Mouse (Mus musculus) spleen, adult 12 weeks (tissue): Measurements from ENCODE around the gene Calcb.
"Not testable (repeated sequence)": the region's sequence is repeated elsewhere in the genome, so short reads cannot be mapped to it uniquely, and the experiment has no call there.

Experiments used
- DNase-seq: peaks from one replicate; pipeline ENCODE4 v3.0.0; 2022; ENCODE audit warnings: low spot score

The Calcb gene

DNA sequence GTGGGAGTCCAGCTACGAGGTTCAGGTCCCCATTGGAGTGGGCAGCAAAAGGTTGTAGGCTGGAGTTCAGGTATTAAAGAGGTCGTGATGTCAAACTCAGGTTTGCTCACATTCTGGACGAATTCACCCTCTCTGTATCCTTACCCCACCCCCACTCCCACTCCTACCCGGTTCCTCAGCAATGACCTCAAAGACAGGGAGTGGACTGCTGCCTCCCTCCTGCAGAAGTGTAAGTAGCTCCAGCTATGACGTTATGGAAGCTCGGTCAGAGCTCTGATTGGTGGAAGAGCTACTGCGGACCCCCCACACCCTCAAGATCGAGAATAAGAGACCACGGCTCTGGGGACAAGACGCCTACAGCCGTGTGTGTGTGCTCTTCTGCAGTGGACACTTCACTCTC lies at the start of gene Calcb:
Calcb (plus strand) TSS at position 344 of the 400 bp plus-strand sequence.
- DNase-seq = no peak

DNA sequence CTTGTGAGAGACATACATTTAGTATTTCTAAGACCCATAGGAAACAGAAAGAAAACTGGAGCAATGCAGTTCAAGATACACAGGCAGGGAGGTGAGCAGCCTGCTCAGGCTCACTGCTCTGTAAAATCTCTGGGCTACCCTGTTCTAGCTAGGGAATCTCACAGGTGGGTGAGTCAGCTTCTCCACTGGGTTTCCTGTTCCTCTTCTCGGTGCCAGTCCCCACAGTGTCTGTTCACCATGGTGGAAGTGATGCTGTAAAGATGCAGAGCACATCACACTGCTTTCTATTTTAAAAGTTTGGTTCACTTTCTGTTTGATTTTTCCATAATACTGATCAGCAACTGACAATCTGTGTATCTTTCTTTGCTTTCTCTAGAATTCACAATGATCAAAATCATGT lies 47.0 kb upstream of the Calcb start:
- no peak for DNase-seq

DNA sequence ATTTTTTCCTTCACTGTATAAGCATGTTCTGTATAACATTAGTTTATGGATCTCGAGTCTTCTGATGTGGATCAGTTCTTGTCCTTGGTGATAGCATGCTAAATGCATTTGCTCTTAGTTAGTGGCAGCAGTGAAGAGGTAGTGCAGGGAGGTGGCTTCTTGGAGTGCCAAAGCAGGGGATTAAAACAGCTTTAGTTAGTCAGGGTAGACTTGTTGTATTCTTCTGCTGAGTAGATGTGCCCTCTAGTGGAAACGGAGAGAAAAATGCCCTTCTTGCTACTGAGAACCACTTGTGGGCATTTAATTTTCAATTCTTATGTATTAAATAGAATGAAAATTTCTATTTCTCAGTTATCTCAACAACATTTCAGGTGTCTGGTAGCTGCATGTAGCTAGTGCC lies 45.7 kb upstream of the Calcb start:
- DNase-seq = no peak

DNA sequence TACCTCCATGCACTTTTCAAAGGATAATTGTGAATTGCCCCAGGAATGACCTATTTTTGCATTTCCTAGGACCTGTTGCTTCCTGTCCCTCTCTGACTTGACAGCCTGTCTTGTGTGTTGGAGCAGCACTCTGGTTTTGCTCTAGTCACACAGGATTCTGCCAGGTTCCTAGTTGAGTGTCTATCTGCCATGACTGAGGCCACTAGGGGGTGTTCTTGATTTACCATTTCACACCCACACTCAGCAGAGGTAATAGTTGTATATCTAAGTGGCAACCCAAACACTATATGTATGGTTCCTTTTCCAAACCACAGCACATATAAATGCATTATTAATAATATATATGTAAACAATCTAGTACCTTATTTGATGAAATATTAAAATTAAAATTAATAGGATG lies 26.1 kb upstream of the Calcb start:
- DNase-seq = no peak

DNA sequence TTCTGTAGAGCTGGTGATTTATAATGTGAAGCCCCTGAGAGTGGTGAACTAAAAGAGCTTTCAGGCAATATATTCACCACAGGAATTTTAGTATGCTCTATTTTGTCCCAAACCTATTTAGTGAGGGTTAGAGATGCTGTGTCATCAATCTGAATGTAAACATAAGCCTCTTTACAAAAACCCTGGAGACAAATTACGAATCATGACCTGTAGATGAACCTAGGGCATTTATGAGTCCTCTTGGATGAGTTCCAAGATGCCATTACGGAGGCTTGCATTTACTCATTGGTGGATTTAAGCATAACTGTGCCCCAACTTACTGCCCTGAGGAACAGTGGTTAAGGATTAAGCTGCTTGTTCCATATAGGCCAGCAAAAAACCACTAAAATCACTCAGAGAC lies 17.6 kb upstream of the Calcb start:
- DNase-seq = no peak

DNA sequence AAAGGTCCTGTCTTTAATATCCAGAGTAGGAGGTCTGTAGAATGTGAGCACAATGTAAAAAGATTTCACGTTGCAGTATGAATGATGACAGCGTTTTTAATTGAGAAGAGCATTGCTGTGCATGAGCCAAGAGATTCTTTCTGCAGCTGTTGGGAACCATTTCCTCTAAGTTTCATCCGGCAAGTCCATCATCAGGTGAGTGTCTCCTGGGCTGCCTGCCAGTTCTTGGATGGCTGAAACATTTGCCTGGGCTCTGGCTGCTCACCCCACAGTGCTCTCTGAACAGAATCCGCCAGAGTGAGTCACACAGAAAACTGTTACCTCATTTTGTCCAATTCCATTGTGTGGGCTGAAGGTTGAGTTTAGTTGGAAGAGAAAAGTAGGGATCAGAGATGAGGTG lies 11.7 kb upstream of the Calcb start:
- DNase-seq = no peak

DNA sequence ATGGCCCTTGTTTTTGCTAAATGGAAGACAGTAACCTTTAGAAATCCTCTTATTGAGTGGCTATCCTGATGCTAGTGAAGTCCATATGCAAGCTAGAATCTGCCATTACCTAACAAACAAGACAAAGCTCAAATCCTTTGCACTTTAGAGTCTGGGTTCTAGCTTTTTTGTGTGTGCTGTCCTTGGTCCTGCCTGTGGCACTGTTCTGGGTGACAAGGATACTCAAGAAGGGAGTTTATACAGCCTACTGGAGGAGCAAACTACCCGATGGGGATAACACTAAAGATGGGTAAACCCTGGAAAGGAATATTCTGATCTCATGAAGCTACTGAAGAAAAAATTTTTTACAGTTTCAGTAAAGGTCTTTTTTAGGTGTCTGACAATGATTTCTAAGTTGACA lies 11.0 kb upstream of the Calcb start:
- DNase-seq = no peak

DNA sequence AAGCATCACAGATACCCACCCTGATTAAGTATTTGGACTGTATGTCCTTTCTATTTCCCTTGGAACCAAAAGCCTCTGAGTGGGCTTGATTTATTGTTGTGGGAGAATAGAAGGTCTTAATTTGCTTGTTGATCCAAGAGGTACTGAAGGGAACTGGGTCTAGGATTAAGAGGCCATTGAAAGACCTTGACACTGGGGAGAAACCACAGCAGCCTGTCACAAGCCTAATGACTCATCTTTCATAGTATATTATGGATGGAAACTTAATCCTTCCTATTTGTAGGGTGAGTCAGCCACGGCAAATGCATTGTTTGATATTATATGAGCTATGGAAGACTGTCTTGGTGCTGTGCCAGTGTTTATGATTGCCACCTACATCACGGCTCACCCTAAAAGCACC lies 8.0 kb upstream of the Calcb start:
- no peak for DNase-seq

DNA sequence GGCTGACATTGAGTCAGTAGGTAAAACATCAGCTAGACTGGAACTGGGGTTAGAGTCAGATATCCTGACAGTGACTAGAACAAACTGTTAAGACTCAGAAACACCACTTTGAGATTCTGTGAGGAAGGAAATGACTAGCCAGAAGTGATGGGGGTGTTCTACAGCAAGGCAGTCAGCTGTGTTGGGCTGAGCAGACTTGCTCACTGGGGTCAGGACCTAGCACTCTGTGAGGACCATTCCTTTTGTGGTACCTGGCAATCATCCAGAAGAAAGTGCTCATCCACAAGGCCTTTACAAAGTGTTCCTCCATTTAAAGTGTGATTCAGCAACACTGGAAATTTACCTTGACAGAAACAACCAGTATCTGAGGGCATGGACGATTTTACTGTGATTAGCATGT lies 5.9 kb upstream of the Calcb start:
- no peak for DNase-seq

DNA sequence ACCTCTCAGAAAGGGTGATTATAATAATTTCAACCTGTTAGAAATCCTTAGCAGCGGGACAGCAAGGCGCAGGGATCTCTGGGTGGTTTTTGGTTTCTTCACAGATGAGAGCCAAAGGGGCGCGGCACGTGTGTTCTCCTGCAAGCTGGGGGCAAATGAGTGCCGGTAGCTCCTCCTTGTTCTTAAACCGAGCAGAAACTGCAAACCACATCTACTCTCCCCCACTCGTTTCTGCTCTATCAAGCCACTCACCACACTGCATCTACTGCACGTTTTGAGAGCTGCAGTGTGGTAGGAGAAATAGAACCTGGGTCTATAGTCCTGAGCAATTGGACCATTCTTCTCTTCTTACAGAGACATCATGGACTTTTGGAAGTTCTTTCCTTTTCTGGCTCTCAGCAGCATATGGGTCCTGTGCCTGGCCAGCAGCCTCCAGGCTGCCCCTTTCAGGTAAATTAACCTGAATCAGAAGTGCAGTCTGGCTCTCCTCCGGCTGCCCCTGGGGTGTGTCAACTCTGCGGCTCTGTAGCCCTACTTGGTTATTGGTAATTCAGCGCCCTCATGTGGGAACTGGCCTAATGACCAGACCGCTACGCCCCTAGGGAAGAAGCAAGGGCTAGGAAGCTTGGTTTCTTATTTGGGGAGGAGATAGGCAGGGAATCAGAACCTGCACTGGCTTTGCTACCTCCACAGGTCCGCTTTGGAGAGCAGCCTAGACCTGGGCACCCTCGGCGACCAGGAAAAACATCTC lies 1.1 kb downstream of the Calcb start:
- no peak for DNase-seq

DNA sequence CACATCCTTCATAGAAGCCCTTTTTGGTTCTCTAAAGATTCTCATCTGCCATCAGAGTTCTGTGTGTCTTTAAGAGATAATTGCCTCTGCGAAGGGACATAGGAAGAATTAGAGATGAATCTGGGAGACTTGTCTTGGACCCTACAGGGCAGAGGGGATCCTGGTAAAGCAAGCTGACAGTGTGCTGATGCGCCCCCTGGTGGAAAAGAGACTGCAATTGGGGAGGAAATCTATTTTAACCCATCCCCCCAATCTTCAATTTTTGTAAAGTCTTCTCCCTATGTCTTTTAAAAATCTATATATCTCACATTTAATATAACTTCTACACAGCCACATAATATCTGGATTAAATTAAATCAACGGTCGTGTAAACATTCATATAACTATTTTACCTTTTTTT lies 11.3 kb downstream of the Calcb start:
- not testable (repeated sequence) for DNase-seq

DNA sequence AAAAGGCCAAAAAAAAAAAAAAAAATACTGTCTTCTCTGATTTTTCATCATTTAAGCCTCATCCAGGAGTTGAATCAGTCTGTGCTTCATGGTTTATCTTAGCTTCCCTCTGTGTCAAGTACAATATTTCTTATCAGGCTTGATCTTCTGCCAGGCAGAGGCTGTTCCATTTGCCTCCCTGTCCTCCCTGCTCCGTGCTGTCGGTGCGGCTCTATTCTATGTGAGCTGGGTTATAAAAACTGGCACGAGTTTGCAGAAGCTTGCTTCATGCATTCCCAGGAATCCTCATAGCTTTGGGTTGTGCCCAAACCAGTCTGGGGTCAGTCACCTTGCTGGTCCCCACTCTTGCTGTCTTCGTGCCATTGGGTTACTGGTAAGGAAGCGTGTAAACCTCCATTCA lies 12.7 kb downstream of the Calcb start:
- no peak for DNase-seq

DNA sequence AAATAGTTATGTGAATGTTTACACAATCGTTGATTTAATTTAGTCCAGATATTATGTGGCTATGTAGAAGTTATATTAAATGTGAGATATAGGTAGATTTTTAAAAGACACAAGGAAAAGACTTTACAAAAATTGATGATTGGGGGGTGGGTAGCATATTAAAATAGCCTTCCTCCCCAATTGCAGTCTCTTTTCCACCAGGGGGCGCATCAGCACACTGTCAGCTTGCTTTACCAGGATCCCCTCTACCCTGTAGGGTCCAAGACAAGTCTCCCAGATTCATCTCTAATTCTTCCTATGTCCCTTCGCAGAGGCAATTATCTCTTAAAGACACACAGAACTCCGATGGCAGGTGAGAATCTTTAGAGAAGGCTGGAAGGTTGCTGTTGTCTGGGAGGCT lies 13.3 kb downstream of the Calcb start:
- not testable (repeated sequence) for DNase-seq

DNA sequence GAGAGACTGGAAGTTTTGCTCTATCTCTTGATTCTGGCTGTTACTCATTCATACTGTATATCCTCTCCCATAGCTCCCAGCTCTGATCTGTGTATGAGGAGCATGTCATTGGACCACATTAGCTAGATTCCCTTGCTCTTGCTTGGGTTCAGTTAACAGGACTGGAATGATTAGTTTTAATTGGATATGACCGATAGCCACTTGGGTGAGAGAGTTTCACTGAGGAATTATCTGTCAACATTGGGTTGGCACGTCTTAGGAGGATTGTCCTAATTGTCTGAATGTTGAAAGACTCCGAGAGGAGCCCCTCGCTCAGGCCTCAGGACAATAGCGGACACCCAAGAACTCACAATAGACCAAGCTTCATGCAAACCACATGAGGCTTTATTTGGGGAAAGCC lies 17.8 kb downstream of the Calcb start:
- DNase-seq = no peak

DNA sequence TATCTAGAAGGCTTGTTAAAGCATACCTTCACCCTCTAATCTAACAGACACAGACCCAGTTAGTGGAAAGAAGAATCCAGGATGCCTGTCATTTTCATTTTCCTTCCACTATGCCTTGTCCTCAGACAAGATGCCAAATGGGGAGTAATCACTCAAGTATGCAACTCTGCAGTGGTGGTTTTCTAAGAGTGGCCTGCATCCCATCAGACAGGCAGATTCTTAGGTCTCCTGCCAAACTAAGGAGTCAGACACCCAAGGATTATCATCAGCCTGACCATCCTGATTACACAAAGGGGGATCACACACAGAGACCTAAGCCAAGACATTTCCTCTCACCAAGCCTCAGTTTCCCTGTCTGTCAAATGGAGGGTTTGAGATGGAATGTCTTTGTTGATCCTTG lies 19.7 kb downstream of the Calcb start:
- no peak for DNase-seq

DNA sequence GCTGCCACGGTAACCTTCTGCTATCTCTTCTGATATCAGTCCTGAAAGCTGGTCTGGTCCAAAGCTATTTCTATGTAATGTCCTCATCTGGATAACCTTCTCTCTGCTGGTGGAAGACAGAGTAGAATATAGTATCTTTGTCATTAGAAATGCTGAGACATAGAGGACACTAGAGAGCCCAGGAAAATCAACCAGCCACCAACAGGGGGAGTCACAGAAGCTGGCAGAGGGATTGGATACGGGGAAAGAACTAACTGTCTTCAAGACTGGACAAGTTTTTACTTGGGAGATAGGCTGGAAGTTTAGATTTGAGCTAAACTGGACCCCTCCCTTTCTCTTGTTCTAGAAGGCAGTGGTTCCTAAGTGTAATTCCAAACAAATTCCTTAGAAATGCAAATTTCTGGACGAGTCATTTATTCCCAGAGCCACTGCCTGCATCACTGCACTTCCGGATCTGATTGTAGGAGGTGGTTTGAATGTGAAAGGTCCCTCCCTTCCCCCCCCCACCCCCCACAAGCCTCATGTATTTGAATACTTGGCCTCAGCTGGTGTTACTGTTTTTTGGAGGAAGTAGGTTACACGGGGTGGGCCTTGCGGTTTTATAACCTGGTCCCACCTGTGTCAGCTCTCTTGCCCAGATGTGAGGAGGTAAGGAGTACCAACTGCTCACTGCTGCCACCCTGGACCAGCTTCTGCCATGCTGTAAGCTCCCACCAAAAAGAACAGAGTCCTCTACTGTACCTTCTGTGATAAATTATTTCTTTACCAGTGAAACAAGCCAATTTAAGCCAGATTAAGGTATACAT lies 22.1 kb downstream of the Calcb start:
- no peak for DNase-seq

DNA sequence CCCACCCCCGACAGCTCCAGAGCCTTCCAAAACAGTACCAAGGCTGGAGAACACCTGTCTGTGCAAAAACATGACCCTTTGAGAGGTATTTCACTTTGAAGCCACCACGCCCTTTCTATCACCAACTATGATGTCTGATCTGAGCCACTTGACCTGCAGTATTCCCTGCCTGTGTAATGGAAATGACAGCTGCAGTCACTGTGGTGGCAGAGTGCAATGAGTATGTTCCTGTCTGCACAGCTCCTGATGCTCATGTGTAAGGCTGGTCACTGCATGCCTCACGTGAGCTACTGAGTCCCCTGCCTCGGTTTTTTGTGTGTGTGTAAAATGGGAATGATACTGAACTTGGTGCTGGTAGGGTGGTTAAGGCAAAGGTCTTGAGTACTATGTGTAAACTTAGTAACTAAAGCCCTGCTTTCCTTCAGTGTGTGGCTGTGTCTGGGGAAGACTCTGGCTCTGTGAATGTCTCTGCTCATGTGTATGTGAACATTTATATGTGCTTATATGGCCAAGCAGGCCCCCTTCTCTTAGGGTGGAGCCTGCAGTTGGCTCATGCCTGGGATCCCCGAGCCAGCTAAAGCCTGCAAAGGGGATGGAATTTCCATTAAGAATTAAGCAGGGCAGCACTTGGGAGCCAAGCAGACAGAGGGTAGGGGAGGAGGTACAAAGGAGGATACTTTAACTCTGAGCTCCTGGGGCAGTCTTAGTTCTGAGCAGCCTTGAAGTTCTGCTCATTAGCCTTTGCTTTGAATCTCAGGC lies 24.8 kb downstream of the Calcb start, which contains the start of gene Insc:
Insc (plus strand) TSS at position 673 of the 759 bp plus-strand sequence.
- no peak for DNase-seq

DNA sequence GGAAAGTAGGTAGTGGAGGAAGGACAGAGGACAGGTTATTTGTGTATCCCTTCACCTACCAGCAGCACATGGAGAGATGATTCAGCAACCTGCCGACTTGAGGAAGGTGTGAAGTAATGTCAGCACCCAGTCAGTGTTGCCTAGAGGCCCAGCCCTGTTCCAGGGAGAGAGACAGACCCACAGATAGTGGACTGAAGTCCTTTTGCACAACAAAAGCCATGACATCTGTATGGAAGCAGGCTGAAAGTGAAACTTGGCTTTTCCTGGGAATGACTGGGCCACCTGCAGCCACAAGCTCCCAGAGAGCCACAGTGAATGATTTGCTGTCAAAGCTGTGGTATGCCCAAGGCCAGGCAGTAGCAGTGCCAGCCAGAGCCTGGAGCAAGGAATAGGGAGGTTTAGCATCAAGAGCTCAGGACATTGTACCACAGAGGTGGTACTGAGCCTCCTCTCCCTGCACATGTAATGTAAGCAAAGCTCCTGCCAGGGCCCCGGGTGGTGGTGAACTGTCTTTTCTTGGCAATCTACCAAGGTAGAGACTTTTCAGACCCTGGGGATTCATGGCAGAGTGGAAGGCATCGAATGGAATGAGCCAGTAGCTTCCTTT lies 26.3 kb downstream of the Calcb start:
- DNase-seq = no peak

DNA sequence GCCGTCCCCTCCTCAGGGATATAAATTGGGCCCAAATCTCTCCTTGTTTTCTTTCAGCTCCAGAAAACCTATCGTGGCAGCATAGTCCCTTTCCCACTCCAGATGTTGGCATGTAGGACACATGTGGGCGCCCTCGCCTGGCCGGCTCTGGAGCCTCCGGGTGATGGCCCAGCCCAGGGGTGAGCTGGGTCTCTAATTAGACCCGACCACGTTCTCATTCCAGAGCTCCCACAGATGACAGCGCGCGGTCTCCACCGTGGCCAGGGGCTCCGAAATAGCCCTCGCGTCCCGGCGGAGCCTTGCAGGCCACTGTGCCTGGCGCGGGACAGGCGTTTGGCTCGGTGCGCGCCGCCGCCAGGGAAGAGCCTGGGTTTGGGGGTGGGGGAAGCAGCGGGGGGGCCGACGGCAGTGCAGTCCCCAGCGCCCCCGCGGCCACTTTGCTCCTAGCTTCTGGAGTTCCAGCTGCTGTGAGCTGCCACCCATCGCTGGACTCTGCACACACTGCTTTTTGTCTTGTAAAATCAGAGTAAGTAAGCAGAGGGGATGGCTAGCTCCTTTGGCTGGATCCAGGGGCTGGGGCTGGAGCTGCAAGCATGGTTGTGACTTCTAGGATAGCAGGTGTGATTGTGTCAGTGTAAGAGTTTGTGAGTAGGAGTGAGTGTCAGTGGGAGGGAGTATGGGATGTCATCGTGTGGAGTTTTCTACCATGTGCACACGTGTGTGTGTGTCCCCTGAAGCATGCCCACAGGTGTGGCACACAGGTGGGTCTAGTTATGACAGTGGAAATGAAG lies 27.2 kb downstream of the Calcb start:
- no peak for DNase-seq

DNA sequence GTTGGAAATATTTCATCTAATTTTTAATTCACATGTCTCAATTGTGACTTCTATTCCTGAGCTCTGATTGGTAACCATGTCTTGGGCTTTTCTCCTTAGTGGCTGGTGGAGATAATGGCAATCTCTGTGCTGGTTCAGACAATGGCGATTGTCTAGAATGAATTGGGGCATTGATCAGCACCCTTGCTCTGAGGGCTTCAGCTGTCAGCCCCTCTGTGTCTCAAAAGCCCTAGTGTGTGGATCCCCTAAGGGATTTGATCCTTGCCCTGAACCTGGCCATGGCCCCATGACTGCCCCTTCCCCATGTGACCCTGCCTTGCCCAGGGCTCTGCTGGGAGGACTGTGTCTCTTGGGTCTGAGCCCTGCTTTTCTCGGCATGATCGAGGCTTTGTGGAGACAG lies 29.2 kb downstream of the Calcb start:
- DNase-seq = no peak

DNA sequence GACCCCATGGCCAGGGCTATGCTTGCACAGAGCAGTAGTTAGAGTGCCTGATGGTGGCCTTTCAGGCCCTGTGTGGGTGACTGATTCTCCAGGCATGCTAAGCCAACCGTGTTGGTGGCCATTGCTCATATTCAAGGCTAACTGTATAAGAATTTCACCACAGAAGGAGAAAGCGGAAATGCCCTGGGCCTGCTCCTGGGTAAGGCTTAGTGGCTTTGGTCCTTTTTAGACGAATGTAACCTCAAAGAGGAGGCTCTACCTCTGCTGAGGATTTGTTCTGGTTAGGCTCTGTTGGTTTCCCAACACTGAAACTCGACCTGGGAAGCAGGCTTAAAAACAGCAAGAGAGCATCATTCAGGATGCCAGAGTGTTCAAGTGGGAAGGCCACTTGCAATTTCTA lies 29.8 kb downstream of the Calcb start:
- DNase-seq = no peak

DNA sequence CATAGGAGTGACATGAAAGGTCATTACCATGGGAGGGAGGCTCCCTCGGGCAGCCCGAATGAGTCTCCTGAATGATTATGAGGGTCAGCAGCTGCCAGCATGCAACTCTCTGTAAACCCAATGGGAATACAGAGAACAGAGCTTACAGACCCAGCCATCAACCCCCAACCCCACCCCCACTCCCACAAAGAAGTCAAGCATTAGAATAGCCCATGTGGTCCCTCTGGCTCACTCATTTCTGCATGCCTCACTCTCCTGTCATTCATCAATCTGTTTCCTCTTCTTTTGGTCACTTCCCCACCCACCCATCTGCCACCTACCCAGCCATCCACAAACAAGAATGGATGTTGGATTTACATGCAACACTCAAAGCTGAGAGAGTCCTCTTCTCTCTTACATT lies 35.0 kb downstream of the Calcb start:
- DNase-seq = no peak
